Mouse (Mus musculus) cerebellum, adult 2 months (tissue): ENCODE measurements around the gene Tram2.

Experiments used
- CTCF ChIP-seq: fragments of 200-500 bp; IDR thresholded peaks from 2 replicates; pipeline ENCODE4 v1.5.1; 2011; ENCODE audit warnings: low read depth, mild to moderate bottlenecking, control low read depth, low read length, moderate library complexity, borderline replicate concordance; ENCODE audit not compliant: insufficient read depth
- POLR2A ChIP-seq: fragments of 200-500 bp; IDR thresholded peaks from 2 replicates; pipeline ENCODE4 v1.6.1; 2011; ENCODE audit warnings: low read length, control low read depth, borderline replicate concordance; ENCODE audit not compliant: insufficient read depth

GRCm38 (mm10) chr1:21070658-21071057 lies 8.4 kb downstream of the Tram2 start:
- no peak for TF ChIP-seq CTCF
- TF ChIP-seq POLR2A: no peak
